Mouse (Mus musculus) ES-E14 (cell line): ENCODE measurements at regions not wholly inside any gene's neighbourhood (a gene's known extent, or its start where the extent isn't known, plus 50 kb on each side); places are given as distances from the start of the nearest gene placed in this dataset.

Source experiments
- CHD2 ChIP-seq: IDR thresholded peaks from 2 replicates; pipeline ENCODE4 v1.6.1; 2014; ENCODE audit warnings: mild to moderate bottlenecking, low read depth, low read length, inconsistent platforms
- MAFK ChIP-seq: IDR thresholded peaks from 2 replicates; pipeline ENCODE4 v1.6.1; 2014; ENCODE audit warnings: mild to moderate bottlenecking, low read depth, low read length, inconsistent platforms; ENCODE audit not compliant: insufficient read depth
- ZC3H11A ChIP-seq: IDR thresholded peaks from 2 replicates; pipeline ENCODE4 v1.6.1; 2012; ENCODE audit warnings: low read depth, mild to moderate bottlenecking, inconsistent platforms, low read length, borderline replicate concordance
- ZNF384 ChIP-seq: IDR thresholded peaks from 2 replicates; pipeline ENCODE4 v1.6.1; 2012; ENCODE audit warnings: low read depth, low read length, inconsistent platforms

GRCm38 (mm10) chr14:98387871-98388270, 218.3 kb upstream of the Dach1 start:
- TF ChIP-seq ZC3H11A (no peak), CHD2 (no peak), MAFK (no peak), ZNF384 (no peak)
